Mouse (Mus musculus) midbrain, embryonic 15.5 days (tissue): ENCODE results near the gene Mapk11. TPM values are rescaled to one million over a fixed set of nuclear protein-coding genes. Genes with fewer than 3 reads are reported as not detected.

Source experiments
- ATAC-seq: fragments of 200-750 bp; cut with Nextera tagmentation; replicated peaks from 2 replicates; pipeline ENCODE4 v1.8.0; 2017; ENCODE audit warnings: moderate TSS enrichment
- H3K27ac ChIP-seq: fragments of 300-500 bp; sonication (generic); 2 replicates; pipeline ENCODE4 v1.5.1; 2015; ENCODE audit warnings: mild to moderate bottlenecking, inconsistent platforms
- H3K27me3 ChIP-seq: fragments of 300-500 bp; sonication (generic); replicated peaks from 2 replicates; pipeline ENCODE4 v1.6.1; 2015; ENCODE audit warnings: inconsistent platforms
- H3K36me3 ChIP-seq: fragments of 300-500 bp; sonication (generic); replicated peaks from 2 replicates; pipeline ENCODE4 v1.6.1; 2015; ENCODE audit warnings: inconsistent platforms
- H3K4me1 ChIP-seq: fragments of 300-500 bp; sonication (generic); 2 replicates; pipeline ENCODE4 v1.6.1; 2015; ENCODE audit warnings: inconsistent platforms
- H3K4me2 ChIP-seq: fragments of 300-500 bp; sonication (generic); 2 replicates; pipeline ENCODE4 v1.6.1; 2015; ENCODE audit warnings: inconsistent platforms, mild to moderate bottlenecking, moderate library complexity
- H3K4me3 ChIP-seq: fragments of 300-500 bp; sonication (generic); 2 replicates; pipeline ENCODE4 v1.5.1; 2015; ENCODE audit warnings: mild to moderate bottlenecking, inconsistent platforms
- H3K9ac ChIP-seq: fragments of 300-500 bp; sonication (generic); 2 replicates; pipeline ENCODE4 v1.6.1; 2015; ENCODE audit warnings: mild to moderate bottlenecking, inconsistent platforms
- H3K9me3 ChIP-seq: fragments of 300-500 bp; sonication (generic); 2 replicates; pipeline ENCODE4 v1.6.1; 2016; ENCODE audit warnings: inconsistent platforms
- WGBS: fragments of 180-500 bp; shearing (Covaris S2); methylation state at CpG from one replicate; pipeline ENCODE4 v1.1.7; 2015; ENCODE audit warnings: mixed read lengths; 5-methylcytosine and 5-hydroxymethylcytosine counted together
- polyA plus RNA-seq: library from polyadenylated mRNA; unstranded; fragments of >200 nt; fragmentation: Nextera tagmentation; extraction: Ambion mirVana; gene quantifications from 2 replicates; pipeline ENCODE4 v1.2.1, GENCODE M21; 2015

The Mapk11 gene
- polyA plus RNA-seq, 1 experiment from 2014 or later: 30.8 TPM

GRCm38 (mm10) chr15:89136461-89137155 is 12.8 kb downstream of the Mapk11 start:
- Histone ChIP-seq H3K9ac (no peak overlapping the region), H3K4me3 (no peak overlapping the region), H3K9me3 (no peaks in the 10 kb centered on the region), H3K36me3 (no peaks in the 10 kb centered on the region), H3K27ac (no peak overlapping the region), H3K27me3 (no peaks in the 10 kb centered on the region), H3K4me2 (no peak overlapping the region), H3K4me1 (peaks cover 15% of the 10 kb centered on the region)
- WGBS: over 99% methylated on average over 5 of the region's 5 CpGs
- ATAC-seq: no peak

DNA sequence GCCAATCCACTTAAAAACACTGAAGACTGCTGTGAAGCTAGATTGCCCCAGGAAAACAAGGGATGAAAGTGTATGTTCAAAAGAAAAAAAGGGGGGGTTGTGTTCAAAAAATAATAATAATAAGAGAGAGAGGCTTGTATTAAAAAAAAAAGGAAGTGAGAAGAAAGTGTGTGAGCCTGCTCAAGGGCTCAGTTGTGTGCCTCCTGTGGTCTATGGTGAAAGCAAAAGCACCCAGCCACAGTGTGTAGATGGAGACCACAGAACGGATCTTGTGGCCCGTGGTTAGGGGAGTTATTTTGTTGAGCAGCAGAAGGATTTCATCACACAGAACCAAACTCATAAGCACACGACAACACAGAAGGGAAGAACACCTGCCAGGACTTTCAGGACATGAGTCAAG is 18.1 kb downstream of the Mapk11 start:
- no peak overlapping the region for H3K27ac ChIP-seq
- no peak overlapping the region for H3K9ac ChIP-seq
- no peak for ATAC-seq
- H3K27me3 ChIP-seq: no peaks in the 10 kb centered on the region
- no peaks in the 10 kb centered on the region for H3K36me3 ChIP-seq
- WGBS: 95% methylated on average over 3 of the region's 3 CpGs
- H3K9me3 ChIP-seq: no peaks in the 10 kb centered on the region
- H3K4me2 ChIP-seq: no peak overlapping the region
- H3K4me1 ChIP-seq: peaks cover 18% of the 10 kb centered on the region
- H3K4me3 ChIP-seq: no peak overlapping the region

- no peak for ATAC-seq
- peaks cover 18% of the 10 kb centered on the region for H3K4me1 ChIP-seq
- H3K27ac ChIP-seq: no peak overlapping the region
- no peak overlapping the region for H3K4me2 ChIP-seq
- H3K4me3 ChIP-seq: no peak overlapping the region
- H3K27me3 ChIP-seq: no peaks in the 10 kb centered on the region
- H3K36me3 ChIP-seq: no peaks in the 10 kb centered on the region
- no peaks in the 10 kb centered on the region for H3K9me3 ChIP-seq
- no peak overlapping the region for H3K9ac ChIP-seq
These were observed 19.2 kb downstream of the Mapk11 start for GRCm38 (mm10) chr15:89130245-89130644.

- Histone ChIP-seq H3K36me3 (no peaks in the 10 kb centered on the region), H3K4me2 (peak within 1 kb of the TSS; percentile 69), H3K9ac (peak within 1 kb of the TSS; percentile 44), H3K4me1 (peaks cover 25% of the 10 kb centered on the region), H3K27ac (peak within 1 kb of the TSS; percentile 85), H3K27me3 (no peaks in the 10 kb centered on the region), H3K9me3 (no peaks in the 10 kb centered on the region), H3K4me3 (peak within 1 kb of the TSS; percentile 59)
- ATAC-seq: peak; percentile 84
- 3% methylated on average over 36 of the region's 36 CpGs for WGBS
These were observed 20.8 kb downstream of the Mapk11 start, which contains the start of gene Hdac10 for GRCm38 (mm10) chr15:89128382-89129350. TSS of gene Hdac10 (minus strand) at chr15:89128700.

DNA sequence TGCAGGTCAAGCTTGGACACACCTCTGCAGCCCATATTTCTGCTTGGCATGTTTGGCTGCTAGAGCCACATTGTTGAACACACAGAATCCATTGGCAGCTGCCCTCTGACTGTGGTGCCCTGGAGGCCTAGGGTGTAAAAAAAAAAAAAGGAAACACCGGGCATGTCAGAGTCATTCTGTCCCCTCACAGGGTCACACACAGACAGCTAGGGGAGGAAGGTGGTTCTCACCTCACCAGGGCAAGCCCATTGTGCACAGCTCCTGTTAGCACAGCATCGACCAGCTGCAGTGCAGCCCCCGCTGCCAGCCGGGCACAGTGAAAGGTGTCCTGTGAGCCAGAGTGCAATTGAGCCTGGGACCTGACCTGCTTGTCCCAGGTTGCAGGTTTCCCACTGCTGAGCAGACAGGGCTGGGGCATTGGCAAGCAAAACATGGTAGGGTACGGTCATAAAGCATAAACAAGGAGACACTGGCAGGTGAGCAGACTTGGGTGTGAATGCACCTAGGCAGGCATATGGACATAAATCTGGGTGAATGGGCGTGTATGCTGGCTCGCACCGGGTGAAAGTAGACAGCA is 22.0 kb downstream of the Mapk11 start:
- no peaks in the 10 kb centered on the region for H3K9me3 ChIP-seq
- H3K36me3 ChIP-seq: no peaks in the 10 kb centered on the region
- WGBS: 81% methylated on average over 8 of the region's 8 CpGs
- no peaks in the 10 kb centered on the region for H3K27me3 ChIP-seq
- no peak for ATAC-seq
- peak overlapping the region; percentile 59 for H3K4me3 ChIP-seq
- peak overlapping the region; percentile 69 for H3K4me2 ChIP-seq
- H3K27ac ChIP-seq: peak overlapping the region; percentile 85; the same call in 1 of the 2 replicates
- peaks cover 32% of the 10 kb centered on the region for H3K4me1 ChIP-seq
- H3K9ac ChIP-seq: peak overlapping the region; percentile 44

DNA sequence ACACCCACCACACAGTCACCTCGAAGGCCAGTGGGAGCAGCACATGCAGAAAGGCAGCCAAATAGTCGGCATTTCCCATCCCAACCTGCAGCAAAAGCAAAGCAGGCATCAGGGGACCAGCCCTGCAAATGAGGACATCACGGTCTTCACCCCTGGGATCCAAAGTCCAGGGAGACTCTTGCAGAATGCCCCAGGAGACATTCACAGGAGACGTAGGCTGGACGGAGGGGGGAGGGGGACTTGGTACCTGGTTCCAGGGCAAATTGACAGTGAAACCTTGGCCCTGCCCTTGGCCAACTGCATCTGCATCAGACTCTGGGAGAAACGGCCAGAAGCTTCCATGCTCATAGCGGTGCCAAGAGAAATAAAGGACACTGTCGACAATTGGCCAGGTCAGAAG is 22.8 kb downstream of the Mapk11 start:
- Histone ChIP-seq H3K9me3 (no peaks in the 10 kb centered on the region), H3K4me3 (no peak overlapping the region), H3K4me1 (peaks cover 40% of the 10 kb centered on the region), H3K27me3 (no peaks in the 10 kb centered on the region), H3K36me3 (no peaks in the 10 kb centered on the region), H3K4me2 (no peak overlapping the region), H3K9ac (no peak overlapping the region), H3K27ac (no peak overlapping the region)
- WGBS: 89% methylated on average over 8 of the region's 8 CpGs
- no peak for ATAC-seq

- Histone ChIP-seq H3K27me3 (no peaks in the 10 kb centered on the region), H3K36me3 (no peaks in the 10 kb centered on the region), H3K9ac (no peak overlapping the region), H3K4me3 (no peak overlapping the region), H3K4me2 (no peak overlapping the region), H3K9me3 (no peaks in the 10 kb centered on the region), H3K4me1 (peaks cover 53% of the 10 kb centered on the region), H3K27ac (no peak overlapping the region)
- no peak for ATAC-seq
- WGBS: 96% methylated on average over 9 of the region's 9 CpGs
These were observed 24.1 kb downstream of the Mapk11 start for GRCm38 (mm10) chr15:89125351-89125750.

DNA sequence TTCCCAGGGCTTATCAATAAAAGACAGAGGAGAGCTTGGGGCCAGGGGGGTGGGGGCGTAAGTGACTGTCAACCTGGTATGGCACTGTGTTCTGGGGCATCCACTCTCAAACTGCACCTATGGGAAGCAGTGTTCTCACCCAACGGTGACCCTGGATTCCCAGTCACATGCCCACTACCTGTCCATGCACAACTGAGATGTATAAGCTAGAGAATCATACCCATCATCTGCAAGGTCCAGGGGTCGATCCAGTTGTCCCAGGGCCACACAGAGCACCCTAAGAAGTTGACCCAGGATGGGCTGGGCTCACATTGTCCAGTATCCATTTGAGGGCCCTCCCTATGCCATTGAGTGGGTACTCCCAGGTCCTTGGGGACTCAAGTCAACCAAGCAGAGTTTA is 25.1 kb downstream of the Mapk11 start:
- no peak for ATAC-seq
- peaks cover 60% of the 10 kb centered on the region for H3K4me1 ChIP-seq
- peak overlapping the region; percentile 59; the same call in 1 of the 2 replicates for H3K9ac ChIP-seq
- no peaks in the 10 kb centered on the region for H3K36me3 ChIP-seq
- no peaks in the 10 kb centered on the region for H3K27me3 ChIP-seq
- no peak overlapping the region for H3K4me3 ChIP-seq
- no peak overlapping the region for H3K4me2 ChIP-seq
- H3K27ac ChIP-seq: peak overlapping the region; percentile 90; the same call in 1 of the 2 replicates
- no peaks in the 10 kb centered on the region for H3K9me3 ChIP-seq
- 95% methylated on average over 3 of the region's 3 CpGs for WGBS

- no peaks in the 10 kb centered on the region for H3K27me3 ChIP-seq
- peak overlapping the region; percentile 95 for H3K4me2 ChIP-seq
- H3K36me3 ChIP-seq: no peaks in the 10 kb centered on the region
- peak overlapping the region; percentile 56 for H3K4me3 ChIP-seq
- H3K9ac ChIP-seq: peak overlapping the region; percentile 59
- H3K9me3 ChIP-seq: no peaks in the 10 kb centered on the region
- H3K4me1 ChIP-seq: peaks cover 55% of the 10 kb centered on the region
- H3K27ac ChIP-seq: peak overlapping the region; percentile 90
- ATAC-seq: peak; percentile 28; the same call in 1 of the 2 replicates
- WGBS: 32% methylated on average over 11 of the region's 11 CpGs
These were observed 25.8 kb downstream of the Mapk11 start for GRCm38 (mm10) chr15:89123595-89123994.

GRCm38 (mm10) chr15:89122649-89123366 is 26.6 kb downstream of the Mapk11 start, which contains the start of gene Tubgcp6:
TSS of gene Tubgcp6 (minus strand) at chr15:89123112.
- Histone ChIP-seq H3K4me3 (peak within 1 kb of the TSS; percentile 56), H3K9me3 (no peaks in the 10 kb centered on the region), H3K4me1 (peaks cover 52% of the 10 kb centered on the region), H3K36me3 (0 out of 2 replicates have a peak, but pooled peaks cover under 1% of the 10 kb centered on the region), H3K27ac (peak within 1 kb of the TSS; percentile 90), H3K27me3 (no peaks in the 10 kb centered on the region), H3K4me2 (peak within 1 kb of the TSS; percentile 95), H3K9ac (peak within 1 kb of the TSS; percentile 59)
- under 1% methylated on average over 47 of the region's 47 CpGs for WGBS
- peak; percentile 82 for ATAC-seq

DNA sequence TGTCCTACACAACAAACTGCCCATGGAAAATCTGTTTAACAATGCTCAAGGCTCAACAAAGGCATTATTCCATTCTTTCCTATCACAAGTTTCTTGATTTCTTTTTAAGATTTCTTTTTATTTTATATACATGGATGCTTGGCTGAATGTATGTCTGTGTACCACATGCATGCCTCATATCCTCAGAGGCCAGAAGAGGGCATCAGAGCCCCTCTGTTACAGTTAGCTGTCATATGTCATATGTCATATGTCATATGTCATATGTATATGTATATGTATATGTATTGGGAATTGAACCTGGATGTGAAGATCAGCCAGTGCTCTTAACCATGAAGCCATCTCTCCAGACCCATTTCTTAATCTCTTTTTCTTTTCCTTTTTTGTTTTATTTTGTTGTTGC is 31.4 kb downstream of the Mapk11 start:
- Histone ChIP-seq H3K36me3 (peaks cover 32% of the 10 kb centered on the region; the same call in 1 of the 2 replicates), H3K4me3 (no peak overlapping the region), H3K4me1 (peaks cover 37% of the 10 kb centered on the region), H3K9ac (no peak overlapping the region), H3K4me2 (no peak overlapping the region), H3K9me3 (no peaks in the 10 kb centered on the region), H3K27me3 (no peaks in the 10 kb centered on the region), H3K27ac (no peak overlapping the region)
- no peak for ATAC-seq
